ENCODE assay signal across 27 mouse cellular contexts in the genomic region with DNA sequence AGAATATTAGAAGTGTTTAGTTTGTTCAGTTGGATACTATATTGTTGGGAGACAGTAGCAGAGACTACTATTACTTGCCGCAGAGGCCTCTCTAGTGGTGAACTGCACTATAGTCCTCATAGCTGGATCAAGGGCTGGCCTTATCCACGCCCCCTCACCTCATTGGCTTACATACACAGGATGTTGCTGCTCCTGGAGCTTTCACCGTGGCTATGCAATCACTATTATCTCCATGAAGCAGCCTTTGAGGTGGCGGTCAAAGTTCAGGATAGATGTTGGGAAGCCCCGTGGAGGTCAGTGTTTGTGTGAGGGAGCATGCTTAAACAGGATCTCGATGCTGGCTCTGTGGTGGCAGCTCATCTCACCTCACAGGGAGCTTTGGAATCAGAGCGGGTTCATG. TPM values are rescaled to one million over a fixed set of nuclear protein-coding genes. Genes with fewer than 3 reads are reported as not detected.
DNase-seq lines count a peak whose midpoint lies in the region; ATAC-seq and TF ChIP-seq lines count a peak whose summit lies in the region.
"Had no signal": no experiment of that assay in that cellular context is flagged by ENCODE, and none has a peak within 500 bp of the region (broad histone marks: within the 10 kb centered on the region; RNA-seq: fewer than 3 reads in every experiment).

No protein-coding gene starts in this region.

- no peaks in the 10 kb centered on the region for H3K9me3 ChIP-seq in stomach, embryonic 14.5 days (ENCODE audit: control insufficient read depth, low read depth, low read length)
- H3K9me3 ChIP-seq in stomach, postnatal 0 days (ENCODE audit: control insufficient read depth, low read length) = no peaks in the 10 kb centered on the region
- no peaks in the 10 kb centered on the region for H3K9me3 ChIP-seq in liver, embryonic 11.5 days (ENCODE audit: control insufficient read depth, low read length)
- H3K9me3 ChIP-seq in liver, postnatal 0 days (ENCODE audit: low read length) = no peaks in the 10 kb centered on the region
- H3K9me3 ChIP-seq in midbrain, embryonic 13.5 days = no peaks in the 10 kb centered on the region
- H3K9me3 ChIP-seq: forebrain, embryonic 13.5 days; heart, embryonic 15.5 days; hindbrain, embryonic 13.5 days; limb, embryonic 13.5 days; lung, embryonic 15.5 days; midbrain, embryonic 10.5 days had no signal

- no peaks in the 10 kb centered on the region for H3K4me1 ChIP-seq in stomach, embryonic 14.5 days (ENCODE audit: control insufficient read depth, insufficient read depth, low read length)
- H3K4me1 ChIP-seq in stomach, postnatal 0 days (replicated peaks; ENCODE audit: control insufficient read depth, insufficient read depth) = no peaks in the 10 kb centered on the region
- H3K4me1 ChIP-seq in liver, embryonic 11.5 days (replicated peaks; ENCODE audit: control insufficient read depth, insufficient read depth, low read length) = no peaks in the 10 kb centered on the region
- H3K4me1 ChIP-seq in liver, postnatal 0 days (ENCODE audit: insufficient read depth) = peaks cover 11% of the 10 kb centered on the region
- no peaks in the 10 kb centered on the region for H3K4me1 ChIP-seq in midbrain, embryonic 13.5 days (replicated peaks)
- H3K4me1 ChIP-seq: forebrain, embryonic 13.5 days; hindbrain, embryonic 13.5 days; limb, embryonic 13.5 days; lung, embryonic 15.5 days; midbrain, embryonic 10.5 days had no signal

- H3K9ac ChIP-seq in stomach, embryonic 14.5 days (replicated peaks; ENCODE audit: low read depth, low read length) = no peak overlapping the region
- no peak overlapping the region for H3K9ac ChIP-seq in stomach, postnatal 0 days (ENCODE audit: low read length)
- H3K9ac ChIP-seq in liver, embryonic 11.5 days (ENCODE audit: low read depth, low read length) = no peak overlapping the region
- H3K9ac ChIP-seq in liver, postnatal 0 days (replicated peaks) = no peak overlapping the region
- H3K9ac ChIP-seq in midbrain, embryonic 13.5 days (replicated peaks) = no peak overlapping the region
- H3K9ac ChIP-seq: forebrain, embryonic 13.5 days; heart, embryonic 15.5 days; hindbrain, embryonic 13.5 days; limb, embryonic 13.5 days; lung, embryonic 15.5 days had no signal

- TF ChIP-seq EP300 in stomach, postnatal 0 days (optimal IDR thresholded peaks at IDR 0.05) = no peak
- peak; percentile 88 for TF ChIP-seq EP300 in liver, postnatal 0 days (IDR thresholded peaks at IDR 0.05; ENCODE audit: low read depth)

- TF ChIP-seq CTCF in stomach, postnatal 0 days (IDR thresholded peaks at IDR 0.05; ENCODE audit: low read depth) = no peak
- 0 out of 2 replicates have a peak, but pooled peaks have one; percentile 24 for TF ChIP-seq CTCF in liver, postnatal 0 days (IDR thresholded peaks at IDR 0.05; ENCODE audit: low read depth)

- no peak for DNase-seq in stomach, postnatal 0 days (ENCODE audit: low spot score)
- DNase-seq in liver, embryonic 11.5 days (ENCODE audit: low spot score) = no peak
- DNase-seq in liver, postnatal 0 days = peak; percentile 67
- no peak for DNase-seq in kidney, postnatal 14 days
- no peak for DNase-seq in layer of hippocampus, adult 8-10 months (ENCODE audit: low spot score in 2 of 2)
- DNase-seq: adrenal gland, postnatal 14 days; cerebellum, adult 2 months; cerebellum, postnatal 36 days; embryo, embryonic 11 days; gastrocnemius, postnatal 36 days; heart, postnatal 36 days; kidney, adult 8-10 months; kidney, postnatal 10 days; thymus, adult 2 months; thymus, postnatal 4 days had no signal

- H3K27ac ChIP-seq in stomach, embryonic 14.5 days (ENCODE audit: low read length) = no peak overlapping the region
- H3K27ac ChIP-seq in stomach, postnatal 0 days (replicated peaks) = no peak overlapping the region
- peak overlapping the region; percentile 49; the same call in 1 of the 2 replicates for H3K27ac ChIP-seq in liver, embryonic 11.5 days (ENCODE audit: low read depth, low read length)
- peak overlapping the region; percentile 95 for H3K27ac ChIP-seq in liver, postnatal 0 days (ENCODE audit: low read depth)
- H3K27ac ChIP-seq in midbrain, embryonic 13.5 days = no peak overlapping the region
- H3K27ac ChIP-seq: forebrain, embryonic 13.5 days; heart, embryonic 15.5 days; hindbrain, embryonic 13.5 days; layer of hippocampus, adult 2 months; limb, embryonic 13.5 days; lung, embryonic 15.5 days; macrophage; midbrain, embryonic 10.5 days had no signal

- H3K4me3 ChIP-seq in stomach, embryonic 14.5 days (ENCODE audit: low read depth, low read length) = no peak overlapping the region
- no peak overlapping the region for H3K4me3 ChIP-seq in stomach, postnatal 0 days (ENCODE audit: low read depth, low read length)
- no peak overlapping the region for H3K4me3 ChIP-seq in liver, embryonic 11.5 days (ENCODE audit: low read depth, low read length)
- no peak overlapping the region for H3K4me3 ChIP-seq in liver, postnatal 0 days (ENCODE audit: low read depth, low read length)
- no peak overlapping the region for H3K4me3 ChIP-seq in midbrain, embryonic 13.5 days (replicated peaks)
- H3K4me3 ChIP-seq: forebrain, embryonic 13.5 days; heart, embryonic 15.5 days; hindbrain, embryonic 13.5 days; layer of hippocampus, adult 2 months; limb, embryonic 13.5 days; lung, embryonic 15.5 days; midbrain, embryonic 10.5 days had no signal

- 70% methylated on average over 7 of the region's 7 CpGs for WGBS in stomach, embryonic 14.5 days
- whole genome bisulfite sequencing in stomach, postnatal 0 days = 65% methylated on average over 7 of the region's 7 CpGs
- 55% methylated on average over 7 of the region's 7 CpGs for WGBS in liver, embryonic 11.5 days
- WGBS in liver, postnatal 0 days (ENCODE audit: insufficient replicate concordance) = 43% methylated on average over 7 of the region's 7 CpGs
- WGBS in midbrain, embryonic 13.5 days = 79% methylated on average over 7 of the region's 7 CpGs

- H3K36me3 ChIP-seq in stomach, embryonic 14.5 days (ENCODE audit: control insufficient read depth, insufficient read depth, low read length) = no peaks in the 10 kb centered on the region
- no peaks in the 10 kb centered on the region for H3K36me3 ChIP-seq in stomach, postnatal 0 days (ENCODE audit: control insufficient read depth, insufficient read depth, low read length)
- H3K36me3 ChIP-seq in liver, embryonic 11.5 days (ENCODE audit: control insufficient read depth, insufficient read depth, low read length) = no peaks in the 10 kb centered on the region
- no peaks in the 10 kb centered on the region for H3K36me3 ChIP-seq in liver, postnatal 0 days (replicated peaks; ENCODE audit: insufficient read depth, low read length)
- no peaks in the 10 kb centered on the region for H3K36me3 ChIP-seq in midbrain, embryonic 13.5 days
- H3K36me3 ChIP-seq: heart, embryonic 15.5 days; hindbrain, embryonic 13.5 days; limb, embryonic 13.5 days; lung, embryonic 15.5 days; midbrain, embryonic 10.5 days had no signal

- no peaks in the 10 kb centered on the region for H3K27me3 ChIP-seq in stomach, embryonic 14.5 days (ENCODE audit: control insufficient read depth, insufficient read depth, low read length)
- H3K27me3 ChIP-seq in stomach, postnatal 0 days (ENCODE audit: control insufficient read depth, insufficient read depth, low read length) = no peaks in the 10 kb centered on the region
- H3K27me3 ChIP-seq in liver, embryonic 11.5 days (replicated peaks; ENCODE audit: control insufficient read depth, insufficient read depth, low read length) = no peaks in the 10 kb centered on the region
- no peaks in the 10 kb centered on the region for H3K27me3 ChIP-seq in liver, postnatal 0 days (ENCODE audit: insufficient read depth, low read length)
- no peaks in the 10 kb centered on the region for H3K27me3 ChIP-seq in midbrain, embryonic 13.5 days
- H3K27me3 ChIP-seq: forebrain, embryonic 13.5 days; heart, embryonic 15.5 days; hindbrain, embryonic 13.5 days; limb, embryonic 13.5 days; lung, embryonic 15.5 days had no signal

- ATAC-seq in stomach, embryonic 14.5 days (ENCODE audit: insufficient number of reproducible peaks, insufficient read depth, low FRiP score, low read depth) = 0 out of 2 replicates have a peak, but pooled peaks have one; percentile 23
- no peak for ATAC-seq in stomach, postnatal 0 days (ENCODE audit: low FRiP score, low TSS enrichment)
- ATAC-seq in liver, embryonic 11.5 days (replicated peaks; ENCODE audit: low FRiP score) = peak; percentile 83
- ATAC-seq in liver, postnatal 0 days = peak; percentile 92
- no peak for ATAC-seq in midbrain, embryonic 13.5 days
- ATAC-seq: forebrain, embryonic 13.5 days had no signal

- no peak overlapping the region for H3K4me2 ChIP-seq in stomach, embryonic 14.5 days (replicated peaks; ENCODE audit: low read depth, low read length)
- H3K4me2 ChIP-seq in stomach, postnatal 0 days (replicated peaks; ENCODE audit: low read depth) = no peak overlapping the region
- no peak overlapping the region for H3K4me2 ChIP-seq in liver, embryonic 11.5 days
- H3K4me2 ChIP-seq in liver, postnatal 0 days (ENCODE audit: low read depth, low read length) = peak overlapping the region; percentile 36; the same call in 1 of the 2 replicates
- no peak overlapping the region for H3K4me2 ChIP-seq in midbrain, embryonic 13.5 days (replicated peaks)
- H3K4me2 ChIP-seq: forebrain, embryonic 13.5 days; heart, embryonic 15.5 days; hindbrain, embryonic 13.5 days; limb, embryonic 13.5 days; lung, embryonic 15.5 days had no signal

RNA-seq across cellular contexts. Expression of gene Insc, which starts 28.3 kb away (rescaled TPM):
- 18.1 and 23.2 TPM in 2 replicates for polyA plus RNA-seq in stomach, embryonic 14.5 days (2014; fragmentation: Nextera tagmentation; extraction: Ambion mirVana)
- polyA plus RNA-seq in stomach, postnatal 0 days (2015; fragmentation: Nextera tagmentation; extraction: Ambion mirVana) = 11.2 and 15.8 TPM in 2 replicates
- 1.6 and 2.3 TPM in 2 replicates for polyA plus RNA-seq in liver, embryonic 11.5 days (2014; fragmentation: Nextera tagmentation; extraction: Ambion mirVana)
- polyA plus RNA-seq in liver, postnatal 0 days (2015; fragmentation: Nextera tagmentation; extraction: Ambion mirVana) = 13.7 and 16.2 TPM in 2 replicates
- 1 to 10 TPM; 4.0 to 5.2 (median 4.7) TPM for total RNA-seq in layer of hippocampus, adult 8-10 months (2022)
- polyA plus RNA-seq in midbrain, embryonic 13.5 days (2015; fragmentation: Nextera tagmentation; extraction: Ambion mirVana) = 1.0 and 1.7 TPM in 2 replicates
- total RNA-seq: neutrophil, adult 5-6 weeks had no signal
- polyA plus RNA-seq: macrophage had no signal

RNA-seq across cellular contexts. Expression of gene Calcb, which starts 53.4 kb away (rescaled TPM):
- 2.4 and 2.8 TPM in 2 replicates for polyA plus RNA-seq in stomach, embryonic 14.5 days (2014; fragmentation: Nextera tagmentation; extraction: Ambion mirVana)
- polyA plus RNA-seq in stomach, postnatal 0 days (2015; fragmentation: Nextera tagmentation; extraction: Ambion mirVana) = 3.5 and 3.7 TPM in 2 replicates
- not detected in 2 replicates for polyA plus RNA-seq in liver, embryonic 11.5 days (2014; fragmentation: Nextera tagmentation; extraction: Ambion mirVana)
- polyA plus RNA-seq in liver, postnatal 0 days (2015; fragmentation: Nextera tagmentation; extraction: Ambion mirVana) = not detected in 2 replicates
- total RNA-seq in layer of hippocampus, adult 8-10 months (2022) = under 1 TPM in 3 of 4 experiments, not detected in 1; 0.45 to 0.51 (median 0.50) TPM
- 0.16 TPM in 1 of 2 replicates, not detected in the other for polyA plus RNA-seq in midbrain, embryonic 13.5 days (2015; fragmentation: Nextera tagmentation; extraction: Ambion mirVana)
- total RNA-seq: adrenal gland, postnatal 14 days; gastrocnemius, adult 18-20 months; gastrocnemius, postnatal 36 days; neutrophil, adult 5-6 weeks had no signal
- polyA plus RNA-seq: forebrain, embryonic 13.5 days; macrophage; midbrain, embryonic 10.5 days had no signal

Comparison
In these comparisons a context has a peak if more than half of its experiments do, and no peak if none do; other contexts are left out.
1. ATAC-seq: peak in stomach, embryonic 14.5 days (single experiment), liver, embryonic 11.5 days (single experiment) and liver, postnatal 0 days (single experiment); none in stomach, postnatal 0 days (single experiment) and midbrain, embryonic 13.5 days (single experiment).
2. H3K27ac ChIP-seq: peak in liver, embryonic 11.5 days (single experiment) and liver, postnatal 0 days (single experiment); none in stomach, embryonic 14.5 days (single experiment), stomach, postnatal 0 days (single experiment) and midbrain, embryonic 13.5 days (single experiment).